Mouse (Mus musculus) liver, adult 2 months (tissue): ENCODE results near the gene Bphl.

Source experiments
- CTCF ChIP-seq: fragments of 200-500 bp; IDR thresholded peaks from 2 replicates; pipeline ENCODE4 v1.5.1; 2011; ENCODE audit warnings: low read depth, low read length, control low read depth
- POLR2A ChIP-seq: fragments of 200-500 bp; IDR thresholded peaks from 2 replicates; pipeline ENCODE4 v1.6.1; 2011; ENCODE audit warnings: low read length, control low read depth; ENCODE audit not compliant: insufficient read depth; ENCODE audit errors: extremely low read depth

DNA sequence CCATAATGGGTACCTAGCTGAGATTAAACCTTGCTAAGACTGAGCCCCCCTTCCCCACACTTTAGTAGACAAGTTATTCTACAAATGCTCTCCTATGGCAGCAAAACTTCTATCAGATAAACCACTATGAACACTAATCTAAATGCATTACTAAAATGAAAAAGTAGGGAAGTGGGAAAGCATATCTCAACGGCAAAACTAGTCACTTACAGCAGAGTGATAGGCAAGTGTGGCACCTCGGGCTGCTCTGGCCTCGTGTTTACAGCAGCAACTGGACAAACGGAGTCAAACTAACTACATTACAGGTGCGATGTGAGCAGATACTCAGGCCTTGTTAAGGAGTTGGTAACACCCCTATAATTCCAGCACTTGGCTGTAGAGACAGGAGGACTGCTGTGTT lies 47.8 kb upstream of the Bphl start:
- TF ChIP-seq POLR2A (no peak), CTCF (no peak)
